Mouse (Mus musculus) thymus, postnatal 25 days (tissue): Measurements from ENCODE around the gene Vmn2r71.

Source experiments
- DNase-seq: peaks from one replicate; pipeline ENCODE4 v3.0.0; 2022

Gene Vmn2r71

GRCm38 (mm10) chr7:85562787-85563186, at the start of gene Vmn2r71:
Gene Vmn2r71 (plus strand): TSS chr7:85563087.
- DNase-seq = no peak

- no peak for DNase-seq
Observed at GRCm38 (mm10) chr7:85542108-85542507, 20.8 kb upstream of the Vmn2r71 start.

GRCm38 (mm10) chr7:85543118-85543517, 19.8 kb upstream of the Vmn2r71 start:
- DNase-seq = no peak

- DNase-seq = no peak
Observed at GRCm38 (mm10) chr7:85569092-85569491, 6.2 kb downstream of the Vmn2r71 start, which contains the start of gene Vmn2r70. Gene Vmn2r70 (minus strand): TSS chr7:85569192.
